Mouse (Mus musculus): Measurements from ENCODE around the gene Nhs. TPM values are rescaled to one million over a fixed set of nuclear protein-coding genes. Genes with fewer than 3 reads are reported as not detected.
A peak's percentile ranks its signal among the peaks of the same experiment; 100 is the strongest.

The Nhs gene
- total RNA-seq (2021) = 1.2 and 2.0 TPM in 2 replicates
- long read RNA-seq = 0 reads

DNA sequence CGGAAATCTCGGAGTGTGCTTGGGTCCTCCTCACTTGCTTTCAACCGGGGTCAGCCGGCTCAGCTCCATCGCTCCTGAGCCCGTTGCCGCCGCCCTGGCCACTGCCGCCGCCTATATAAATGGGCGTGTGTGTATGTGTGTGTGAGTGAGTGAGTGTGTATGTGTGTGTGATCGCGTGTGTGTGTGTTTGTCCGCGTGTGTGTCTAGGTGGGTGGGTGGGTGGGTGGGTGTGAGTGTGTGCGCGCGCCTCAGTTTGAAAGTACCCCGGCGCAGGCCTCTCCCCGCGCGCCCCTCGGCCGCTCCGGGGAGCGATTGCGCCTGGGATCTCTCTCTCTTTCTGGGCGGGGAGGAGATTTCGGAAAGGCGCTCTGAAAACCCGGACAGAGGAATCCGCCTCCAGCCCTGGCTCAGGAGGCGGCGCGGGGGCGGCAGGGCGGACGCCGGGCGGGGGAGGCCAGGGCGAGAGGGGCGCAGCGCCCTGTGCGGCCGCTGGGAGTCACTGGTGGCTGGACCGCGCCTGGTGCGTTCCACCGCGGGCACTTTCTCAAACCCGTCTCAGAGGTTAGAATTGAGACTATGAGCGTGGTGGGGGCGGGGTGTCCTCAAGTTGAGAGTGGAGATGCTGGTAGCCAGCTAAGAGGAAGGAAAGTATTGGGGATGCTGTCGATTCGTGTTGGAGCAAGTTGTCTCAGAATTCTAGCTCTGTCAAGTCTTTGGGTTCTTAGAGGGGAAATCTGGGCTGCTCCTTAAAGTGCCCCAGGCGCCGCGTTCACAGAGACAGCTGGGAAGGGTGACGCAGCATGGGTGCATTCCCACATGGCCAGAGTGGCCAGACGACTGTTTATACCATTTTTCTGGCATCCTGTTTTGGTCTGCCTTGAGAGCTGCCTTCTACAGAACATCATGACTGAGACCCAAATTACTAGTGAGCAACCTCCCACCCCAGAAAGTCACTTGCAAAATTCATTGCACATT lies at the start of gene Nhs:
Nhs (minus strand) TSS at position 94 of the 975 bp plus-strand sequence.
- DNase-seq = peak; percentile 71

DNA sequence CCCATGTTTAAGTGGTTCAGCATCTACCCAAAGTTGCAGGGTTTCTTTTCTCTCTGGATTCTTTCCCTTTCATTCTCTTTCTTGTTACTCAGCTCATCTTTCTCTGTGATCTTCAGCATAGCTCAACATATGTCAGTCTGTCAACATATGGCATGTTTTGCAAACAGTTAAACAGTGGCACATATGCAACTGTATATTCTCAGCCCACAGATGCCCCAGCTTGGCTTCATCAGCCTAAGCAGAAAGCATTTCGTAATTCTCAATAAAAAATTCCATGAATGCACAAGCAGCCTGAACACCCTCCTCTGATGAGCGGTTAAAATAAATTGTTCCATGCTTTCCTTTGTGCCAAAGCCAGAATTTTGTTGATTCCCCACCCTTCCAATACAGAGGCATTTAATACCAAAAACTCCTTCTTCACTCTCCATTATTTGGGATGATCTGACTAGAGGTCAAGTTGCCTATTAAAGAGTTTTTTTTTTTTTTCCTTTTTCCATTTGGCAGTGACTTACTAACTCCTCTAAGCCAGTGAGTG lies 46.9 kb upstream of the Nhs start:
- DNase-seq = no peak

DNA sequence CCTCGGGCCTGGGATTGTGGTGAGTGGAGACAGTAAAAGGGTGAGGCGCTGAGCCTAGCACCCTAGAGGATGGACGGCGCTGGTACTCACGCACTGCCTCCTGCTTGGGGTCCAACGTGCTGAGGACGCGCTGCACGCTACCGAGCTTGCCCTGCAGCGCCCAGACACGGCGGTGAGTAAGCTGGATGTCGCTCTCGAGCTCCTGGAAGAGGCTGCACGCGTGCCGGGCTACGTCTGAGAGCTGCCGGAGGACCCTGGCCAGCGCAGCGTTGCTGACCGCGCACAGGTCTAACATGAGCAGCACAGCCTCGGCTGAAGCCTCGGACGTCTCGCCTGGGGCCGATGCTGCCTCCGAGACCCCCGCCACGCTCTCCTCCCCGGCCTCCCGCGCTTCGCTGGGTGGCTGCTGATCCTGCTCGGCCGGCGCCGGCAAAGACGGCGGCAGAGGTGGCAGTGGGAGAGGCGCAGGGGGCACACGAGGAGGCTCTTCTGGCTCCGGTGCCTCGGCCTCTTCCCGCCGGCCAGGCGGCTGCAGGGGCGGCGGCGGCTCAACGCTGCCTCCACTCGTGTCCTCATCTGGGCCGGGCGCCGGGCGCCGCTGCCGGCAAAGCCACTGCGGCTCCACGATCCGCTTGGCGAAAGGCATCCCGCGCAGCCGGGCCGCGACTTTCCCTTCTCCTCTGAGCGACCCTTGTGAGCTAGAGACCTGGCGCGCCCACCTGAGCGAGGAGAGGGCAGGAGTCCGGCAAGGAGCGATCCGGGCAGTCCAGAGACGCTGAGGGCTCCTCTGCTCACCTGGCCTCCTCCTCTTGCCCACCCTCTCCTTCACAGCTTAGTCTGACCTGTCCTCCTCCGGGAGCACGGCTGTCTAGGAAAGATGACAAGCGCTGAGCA lies 540 bp downstream of the Nhs start:
- DNase-seq = peak; percentile 43

DNA sequence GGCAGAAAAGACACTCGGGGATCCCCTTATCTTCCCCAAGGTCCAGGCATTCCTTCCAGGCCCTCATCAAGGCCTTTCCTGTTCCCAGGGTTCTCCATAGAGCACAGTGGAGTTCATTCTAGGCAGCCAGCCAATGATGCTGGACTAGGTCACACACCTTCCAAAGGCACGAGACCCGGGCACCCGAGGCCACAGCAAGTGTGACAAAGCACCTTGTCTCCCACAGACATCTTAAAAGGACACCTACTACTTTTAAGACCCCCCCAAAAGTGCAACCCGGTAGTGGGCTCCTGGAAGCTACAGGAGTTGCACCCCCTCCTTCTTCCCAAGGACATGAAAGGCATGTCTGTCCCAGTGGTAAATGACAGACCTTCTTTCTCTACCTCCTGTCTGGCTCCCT lies 1.4 kb downstream of the Nhs start:
- peak; percentile 4 for DNase-seq

DNA sequence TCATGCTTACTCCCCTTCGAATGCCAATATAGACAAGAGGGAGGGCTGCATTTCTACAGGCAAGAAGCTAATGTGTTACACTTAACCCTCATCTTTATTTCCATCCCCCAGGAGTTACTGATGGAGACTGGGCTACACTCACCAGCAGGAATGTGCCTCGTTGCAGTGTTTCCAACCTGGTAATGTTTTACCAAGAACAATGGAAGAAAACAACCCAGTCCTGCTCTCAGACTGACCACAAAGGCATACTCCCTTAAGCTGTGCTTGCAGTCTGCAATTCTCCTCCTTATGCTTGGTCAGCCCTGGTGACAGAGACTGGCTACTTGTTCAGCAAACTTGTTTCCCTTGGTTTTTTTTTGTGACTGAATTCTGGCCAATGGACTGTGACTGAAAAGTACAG lies 21.7 kb downstream of the Nhs start:
- no peak for DNase-seq

DNA sequence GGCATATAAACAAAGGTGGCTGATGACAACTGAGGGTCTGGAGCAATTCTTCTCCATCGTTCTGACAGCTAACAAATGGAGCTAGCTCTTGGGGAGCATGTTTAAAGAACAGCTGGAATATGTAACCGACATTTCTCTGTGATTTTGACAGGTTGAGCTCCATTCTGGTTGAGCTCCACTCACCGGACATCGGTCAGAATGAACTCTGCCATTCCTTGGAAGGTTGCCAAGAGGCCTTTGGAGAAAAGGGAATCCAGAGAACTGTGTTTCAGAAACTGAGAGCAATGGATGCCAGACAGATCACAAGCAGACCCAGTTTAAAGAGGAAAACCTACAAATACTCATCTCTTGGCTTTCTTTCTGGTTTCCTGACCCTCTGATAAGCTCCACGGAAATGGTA lies 46.3 kb downstream of the Nhs start:
- peak; percentile 2 for DNase-seq

DNA sequence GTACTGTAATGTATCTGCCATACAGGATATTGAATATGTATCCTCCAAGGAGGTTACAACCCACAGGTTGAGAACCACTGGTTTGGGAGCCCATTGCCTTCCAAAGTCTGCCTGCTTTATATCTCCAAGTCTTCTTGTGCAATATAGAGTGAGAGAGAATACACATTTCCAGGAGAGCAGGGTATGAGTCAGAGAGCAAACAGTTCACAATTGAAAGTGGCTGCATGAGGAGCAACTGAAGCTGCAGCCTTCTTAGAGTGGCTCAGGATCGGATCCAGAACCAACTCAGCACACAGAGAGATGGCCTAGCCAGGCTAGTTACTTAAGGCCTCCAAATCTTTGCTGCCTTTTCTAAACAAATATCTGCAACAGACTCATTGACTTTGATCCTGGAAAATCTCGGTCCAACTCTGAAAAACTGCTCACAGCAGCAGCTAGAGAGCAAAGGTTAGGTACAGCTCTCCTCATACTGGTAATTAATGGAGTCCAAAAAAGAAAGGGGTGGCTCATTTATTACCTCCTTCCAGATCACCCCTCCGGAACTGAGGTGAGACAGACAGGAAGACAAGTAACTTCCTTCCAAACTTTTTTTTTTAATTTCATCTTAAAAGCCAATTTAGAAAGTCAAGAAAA lies 56.6 kb downstream of the Nhs start:
- DNase-seq = no peak

DNA sequence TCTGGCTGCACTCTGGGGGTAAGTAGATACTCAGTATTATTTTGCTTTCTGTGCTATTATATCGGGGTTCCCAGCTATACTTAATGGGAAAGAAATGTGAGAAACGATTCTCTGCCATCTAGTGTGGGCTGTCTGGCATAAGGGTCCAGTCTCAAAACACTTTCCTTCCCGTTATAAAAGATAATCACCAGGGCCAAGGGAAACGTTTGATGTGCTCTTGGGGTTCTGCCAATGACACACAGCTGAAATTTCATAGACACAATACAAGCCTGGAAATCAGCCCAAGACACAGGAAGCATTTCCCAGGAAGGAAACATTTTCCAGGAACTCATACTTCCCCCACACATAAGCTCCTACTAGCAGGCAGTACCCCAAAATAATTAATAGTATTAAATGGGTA lies 61.2 kb downstream of the Nhs start:
- no peak for DNase-seq

DNA sequence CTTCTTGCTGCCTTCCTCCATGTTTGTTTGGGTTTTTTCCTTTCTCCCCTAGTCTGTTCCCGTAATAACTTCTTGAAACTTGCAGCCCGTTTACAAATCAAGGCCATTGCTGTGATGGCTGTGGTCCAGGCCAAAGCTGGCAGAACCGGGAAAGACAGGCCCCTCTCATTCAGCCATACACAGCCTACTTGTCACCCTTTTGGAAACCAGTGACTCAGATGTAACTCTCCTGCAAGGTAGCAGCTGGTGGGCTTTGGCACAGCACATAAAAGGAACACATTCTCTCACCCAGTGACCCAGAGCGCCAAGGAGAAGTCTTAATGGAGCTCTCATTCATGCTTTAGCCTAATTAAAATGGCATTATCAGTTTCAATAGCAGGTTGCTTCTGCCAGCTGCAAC lies 72.2 kb downstream of the Nhs start:
- peak; percentile 17 for DNase-seq

DNA sequence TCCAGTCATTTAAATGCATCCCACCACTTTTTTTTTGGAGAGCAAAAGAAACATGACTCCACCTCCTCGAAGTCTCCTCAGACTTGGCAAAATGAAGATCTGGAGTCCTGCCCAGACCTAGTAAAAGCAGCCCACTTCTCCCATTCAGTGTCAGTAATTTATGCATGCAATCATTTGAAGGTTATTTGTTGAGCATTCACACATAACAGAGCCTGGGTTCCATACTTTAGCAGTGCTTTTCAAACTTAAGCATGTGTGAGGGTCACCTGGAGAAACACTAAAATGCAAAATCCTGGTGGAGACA lies 73.7 kb downstream of the Nhs start:
- no peak for DNase-seq

DNA sequence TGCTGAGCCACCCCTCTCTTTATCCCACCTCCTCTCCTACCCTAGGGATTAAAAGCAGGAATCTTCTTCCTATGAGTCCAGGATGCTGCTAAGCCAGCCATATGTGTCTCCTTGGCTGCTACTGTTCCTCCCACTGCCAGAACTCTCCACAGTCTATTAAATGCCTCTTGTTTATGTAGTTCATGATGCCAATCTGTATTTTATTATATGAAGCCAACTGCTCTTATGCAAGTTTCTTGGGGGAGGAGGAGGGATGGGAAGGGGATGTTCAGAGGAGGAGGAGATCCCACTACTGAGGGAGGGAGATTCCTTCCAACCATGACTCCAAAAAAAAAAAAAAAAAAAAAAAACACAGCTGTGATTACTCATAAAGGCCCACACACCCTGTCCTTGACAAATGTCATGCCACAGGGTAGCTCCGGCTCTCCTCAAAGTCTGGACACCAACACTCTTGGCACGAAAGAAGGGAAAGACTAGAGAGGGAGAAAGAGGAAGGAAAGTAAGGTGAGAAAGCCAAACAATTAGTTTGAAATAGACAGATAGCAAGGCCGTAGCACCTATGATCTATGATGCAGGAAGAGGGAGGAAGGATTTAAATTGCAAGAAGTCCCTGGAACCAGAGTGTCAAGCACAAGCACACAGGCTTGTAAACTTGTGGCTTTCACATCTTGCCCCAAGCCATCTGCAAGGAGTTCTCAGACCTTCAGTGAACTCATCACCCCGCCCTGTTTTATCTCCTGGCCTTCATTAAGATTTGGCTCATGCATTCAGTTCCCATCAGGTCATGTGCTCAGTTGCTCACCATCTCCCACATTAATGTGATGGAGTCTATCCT lies 74.3 kb downstream of the Nhs start:
- DNase-seq = no peak

DNA sequence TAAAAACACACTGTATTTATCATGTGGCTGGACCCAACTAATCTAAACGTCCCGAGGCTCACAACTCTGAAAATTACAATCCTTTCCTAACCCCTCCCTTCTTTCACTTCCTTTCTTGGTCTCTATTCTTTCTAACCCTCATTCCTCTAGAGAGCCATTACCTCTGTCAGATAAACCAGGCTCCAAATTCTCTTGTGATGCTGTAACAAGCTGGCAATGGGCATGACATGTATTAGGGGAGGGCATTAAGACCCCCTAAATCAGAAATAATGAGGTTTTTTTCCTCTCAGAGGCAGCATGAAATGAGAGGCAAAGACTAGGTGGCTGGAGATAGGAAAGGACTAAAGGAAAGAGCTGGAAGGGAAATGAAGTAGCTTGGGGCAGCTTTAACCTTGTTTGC lies 96.4 kb downstream of the Nhs start:
- no peak for DNase-seq

DNA sequence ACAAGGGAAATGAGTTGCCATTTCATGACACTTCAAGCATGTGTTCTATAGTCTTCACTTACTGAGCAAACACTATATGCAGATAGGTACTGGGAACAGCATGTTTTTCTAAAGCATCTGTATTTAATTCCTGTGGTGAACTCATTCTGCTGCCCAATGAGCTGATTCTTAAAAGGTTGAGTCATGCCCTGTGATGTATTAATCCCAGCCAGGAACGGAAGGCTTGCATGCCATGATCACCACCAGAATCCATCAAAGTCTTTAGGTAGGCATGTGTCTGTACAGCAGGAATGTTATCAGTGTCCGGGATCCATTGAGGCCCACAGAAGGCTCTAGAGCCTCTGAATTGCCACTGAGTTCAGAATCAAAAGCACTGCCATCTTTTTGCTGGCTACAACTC lies 103.9 kb downstream of the Nhs start:
- no peak for DNase-seq

DNA sequence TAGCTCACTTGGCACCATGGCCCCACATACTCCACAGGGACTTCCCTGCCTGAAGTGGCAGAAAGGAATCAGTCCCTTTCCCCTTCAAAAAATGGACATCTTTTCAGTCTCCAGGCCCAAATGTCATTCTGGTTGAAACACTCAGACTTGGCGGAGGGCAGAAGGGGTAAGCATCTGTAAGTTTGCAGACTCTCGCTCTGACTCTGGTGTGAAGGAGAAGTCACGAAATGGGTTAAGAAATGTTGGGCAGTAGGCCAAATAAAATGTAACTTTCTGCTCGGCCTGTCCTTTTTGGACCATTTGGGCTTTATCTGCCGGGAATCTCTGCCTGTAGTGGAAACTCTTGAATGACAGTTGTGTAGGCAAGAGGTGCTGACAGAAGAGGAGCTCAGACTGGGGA lies 106.0 kb downstream of the Nhs start:
- no peak for DNase-seq

DNA sequence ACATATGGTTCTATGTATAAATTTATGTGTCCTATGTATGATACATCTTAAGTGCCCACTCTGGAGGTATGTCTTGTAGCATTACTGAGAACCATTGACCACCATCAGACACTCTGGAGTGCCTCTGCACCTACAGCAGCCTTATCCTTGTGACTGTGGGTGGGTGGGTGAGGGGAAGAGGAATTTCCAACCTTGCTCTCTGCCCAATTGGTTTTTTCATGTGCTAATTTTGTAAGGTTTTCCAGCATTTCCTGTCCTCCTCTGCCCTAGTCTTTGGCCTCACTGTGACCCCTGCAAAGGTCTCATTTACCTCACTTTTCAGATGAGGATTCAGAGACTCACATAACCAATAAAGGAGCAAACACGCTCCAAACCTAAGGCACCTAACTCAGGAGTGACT lies 107.0 kb downstream of the Nhs start:
- no peak for DNase-seq

DNA sequence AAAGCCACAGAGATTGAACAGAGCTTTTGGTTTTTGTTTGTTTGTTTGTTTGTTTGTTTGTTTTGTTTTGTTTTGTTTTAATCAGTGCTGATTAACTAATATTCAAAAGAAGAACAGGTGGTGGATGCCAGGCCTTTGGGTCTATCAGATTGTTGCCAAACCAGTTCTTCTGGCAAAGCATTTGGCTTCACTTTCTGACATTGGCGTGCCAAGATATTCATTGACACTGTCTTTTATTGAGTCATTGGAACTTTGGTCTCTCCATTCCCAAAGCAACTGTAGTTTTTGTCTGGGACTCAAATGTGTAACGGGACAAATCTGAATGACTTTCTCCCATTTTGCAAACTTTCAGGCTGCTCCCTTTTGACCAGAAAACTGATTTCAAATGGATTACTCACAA lies 109.9 kb downstream of the Nhs start:
- DNase-seq = no peak

DNA sequence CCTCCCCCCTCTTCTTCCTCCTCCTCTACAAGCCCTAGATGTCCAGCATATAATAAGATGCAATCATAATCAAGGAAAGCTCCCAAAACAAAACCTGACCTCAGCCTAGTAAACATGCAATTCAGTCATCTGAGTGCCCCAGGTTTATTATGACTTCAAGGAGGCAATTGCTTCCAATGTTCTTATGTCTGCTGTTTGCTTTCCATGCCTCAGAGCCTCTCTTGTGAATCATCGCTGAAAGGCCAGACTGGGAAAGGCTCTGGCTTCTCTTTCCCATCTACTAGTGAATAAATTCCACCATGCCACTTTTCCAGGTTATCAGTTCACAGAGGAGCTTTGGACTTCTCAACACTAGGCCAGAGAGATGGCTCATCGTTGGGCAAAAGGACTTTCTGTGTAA lies 114.0 kb downstream of the Nhs start:
- DNase-seq = no peak

DNA sequence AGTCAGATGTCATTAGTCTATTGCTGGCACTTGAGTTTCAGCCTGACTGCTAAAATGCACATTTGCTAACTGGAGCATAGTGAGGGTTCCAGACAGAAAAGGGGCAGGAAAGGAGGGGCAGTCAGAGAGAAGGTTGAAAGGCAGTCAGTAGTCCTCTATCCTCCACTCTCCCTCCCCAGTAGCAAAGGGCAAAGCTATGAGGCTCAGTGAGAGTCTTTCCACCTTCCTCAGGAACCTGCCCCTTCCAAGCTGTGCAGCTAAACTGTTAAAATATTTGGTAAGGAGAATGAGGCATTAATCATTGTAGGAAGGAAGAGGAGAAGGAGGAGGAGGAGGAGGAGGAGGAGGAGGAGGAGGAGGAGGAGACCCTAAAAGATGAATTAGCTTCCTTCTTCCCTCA lies 115.4 kb downstream of the Nhs start:
- no peak for DNase-seq

DNA sequence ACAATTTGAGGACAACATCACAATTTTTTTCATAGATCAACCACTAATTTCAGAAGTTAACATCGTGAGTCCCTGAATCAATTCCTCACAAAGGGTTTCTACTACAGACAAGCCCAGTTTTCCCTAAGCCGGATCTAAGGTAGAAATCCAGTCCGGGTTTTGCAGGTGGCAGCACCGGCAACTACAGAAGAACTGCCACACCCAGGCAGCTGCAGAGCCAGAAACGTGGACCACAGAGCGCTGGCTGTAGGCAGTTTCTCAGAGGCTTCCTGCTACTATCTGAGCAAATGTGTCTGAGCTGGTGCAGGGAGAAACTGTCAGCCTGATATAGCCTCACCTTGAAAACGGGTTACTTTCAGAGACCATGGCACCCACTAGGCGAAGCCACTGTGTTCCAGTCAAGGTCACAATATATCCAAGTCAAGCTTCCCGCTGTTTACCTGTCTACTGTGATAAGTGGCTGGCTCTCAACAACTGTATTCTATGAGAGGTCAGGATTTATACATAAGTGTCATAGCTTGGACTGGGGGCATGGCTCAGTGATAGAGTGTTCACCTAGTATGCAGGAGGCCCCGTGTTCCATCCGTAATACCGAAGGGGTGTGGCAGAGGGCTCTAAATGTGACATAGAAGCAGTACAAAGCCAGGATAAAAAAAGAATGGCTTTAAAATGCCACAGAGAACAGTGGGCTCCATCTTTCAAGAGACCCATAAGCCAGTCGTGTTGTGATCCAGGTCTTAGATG lies 134.1 kb downstream of the Nhs start:
- DNase-seq = peak; percentile 39

DNA sequence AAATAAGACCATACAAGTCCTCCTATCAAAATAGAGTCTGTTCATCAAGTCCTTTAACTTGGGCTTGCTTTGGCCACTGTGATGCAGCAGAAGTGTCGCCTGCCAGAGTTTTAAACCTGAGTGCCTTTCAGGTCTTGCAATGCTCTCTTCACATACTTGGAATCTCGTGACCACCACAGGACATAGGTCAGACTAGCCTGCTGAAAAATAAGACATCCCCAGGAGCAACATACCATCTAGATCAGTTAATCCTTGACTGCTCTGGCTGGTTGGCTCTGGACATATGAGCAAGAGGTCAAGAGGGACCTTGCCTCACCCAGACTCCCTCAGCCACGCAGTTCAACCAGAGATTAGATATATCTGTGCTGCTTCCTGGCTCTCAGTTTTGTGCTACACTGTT lies 137.8 kb downstream of the Nhs start:
- DNase-seq = no peak

DNA sequence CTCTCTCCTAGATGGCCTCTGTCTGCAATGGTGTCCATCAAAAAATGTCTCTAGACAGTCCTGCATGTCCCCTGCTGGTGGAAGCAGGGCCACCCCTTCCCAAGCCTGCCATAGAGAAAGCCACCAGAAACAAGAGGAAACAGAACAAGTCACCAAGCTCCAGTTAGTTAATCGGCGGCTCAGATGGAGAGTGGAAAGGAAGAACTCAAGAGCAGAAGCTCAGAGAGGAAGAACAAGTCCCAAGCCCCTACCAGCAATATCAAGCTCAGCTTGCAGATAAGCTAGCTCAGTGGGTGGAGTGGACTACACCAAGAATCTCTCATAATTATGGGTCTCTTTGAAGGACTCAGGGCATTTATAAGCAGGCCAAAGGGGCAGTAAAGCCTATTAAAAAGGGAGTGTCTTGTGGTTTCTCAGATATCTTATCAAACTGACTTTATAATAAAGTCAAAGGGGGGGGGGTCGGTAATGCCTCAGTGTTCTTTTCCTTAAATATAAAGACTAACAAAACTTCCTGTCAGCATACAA lies 139.4 kb downstream of the Nhs start:
- no peak for DNase-seq

All from adrenal gland, postnatal 25 days (tissue).